Mouse (Mus musculus): Measurements from ENCODE around the gene Fstl5.

GRCm38 (mm10) chr3:76301026-76301773, 227.1 kb downstream of the Fstl5 start:
- TF ChIP-seq CTCF (IDR thresholded peaks at IDR 0.05; ENCODE audit: control insufficient read depth, insufficient read depth, low read length) (no peak), POLR2A (IDR thresholded peaks at IDR 0.05; ENCODE audit: borderline replicate concordance, control insufficient read depth, low read depth, low read length) (no peak)

Measured in bone marrow, adult 2 months (tissue).